Mouse (Mus musculus): Measurements from ENCODE around the gene Zc3h13.

The Zc3h13 gene

GRCm38 (mm10) chr14:75328062-75328461 lies 43.9 kb downstream of the Zc3h13 start:
- DNase-seq, result no peak

GRCm38 (mm10) chr14:75330621-75331020 lies 46.4 kb downstream of the Zc3h13 start:
- no peak for DNase-seq

DNA sequence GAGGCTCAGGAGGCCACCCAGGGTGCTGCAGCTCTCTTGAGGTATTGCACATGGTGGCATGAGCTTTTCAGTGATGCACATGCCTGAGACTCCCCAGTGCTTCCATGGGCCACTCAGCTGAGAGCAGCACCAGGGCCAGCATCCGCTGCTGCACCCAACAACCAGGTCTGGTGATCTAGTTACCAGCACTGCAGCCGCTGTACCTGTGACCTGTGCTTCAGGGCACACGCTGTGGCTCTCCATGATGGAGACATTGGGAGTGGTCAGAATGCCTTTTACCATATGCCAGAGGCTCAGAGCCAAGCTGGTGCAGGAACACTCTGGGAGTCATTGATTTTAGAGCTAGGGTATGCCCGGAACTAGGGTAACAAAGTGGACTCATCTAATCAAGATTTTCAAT lies 50.1 kb downstream of the Zc3h13 start:
- no peak for DNase-seq

DNA sequence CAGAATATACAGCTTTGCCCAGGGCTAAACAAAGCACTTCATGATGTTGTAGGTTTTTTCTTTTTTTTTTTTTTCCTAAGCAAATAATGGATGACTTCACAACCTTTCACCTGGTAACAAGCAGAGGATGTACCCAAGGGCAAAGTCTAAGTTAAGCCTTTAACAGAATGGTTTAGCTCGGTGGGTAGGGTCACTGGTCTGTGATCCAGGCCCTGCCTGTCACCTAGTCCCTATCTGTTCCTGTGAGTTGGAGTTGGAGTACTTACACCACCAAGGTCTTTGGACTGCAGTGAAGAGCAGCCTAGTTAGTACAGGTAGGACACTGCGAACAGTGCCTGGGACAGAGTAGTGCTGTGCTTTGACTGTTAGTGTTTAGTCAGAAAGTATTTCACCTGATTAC lies 53.7 kb downstream of the Zc3h13 start:
- DNase-seq, result no peak

GRCm38 (mm10) chr14:75346041-75346440 lies 61.9 kb downstream of the Zc3h13 start:
- no peak for DNase-seq

DNA sequence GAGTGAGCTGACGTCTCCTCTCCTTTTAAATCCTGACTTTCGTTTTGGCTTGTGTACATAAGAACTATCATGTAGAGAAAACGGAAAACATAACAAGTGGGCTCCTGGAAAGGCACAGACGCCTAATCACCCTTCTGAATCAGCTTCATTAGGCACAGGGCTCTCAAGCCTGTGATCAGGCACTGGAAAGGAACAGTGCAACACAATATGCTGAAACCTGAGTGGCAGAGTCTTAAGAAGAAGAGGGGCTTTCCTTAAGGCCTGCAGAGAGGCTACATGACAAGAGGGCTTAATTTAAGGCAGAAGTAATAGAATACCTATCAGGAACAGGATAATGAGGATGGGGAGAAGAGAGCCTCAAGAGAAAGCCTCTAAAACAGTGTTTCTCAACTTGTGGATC lies 67.5 kb downstream of the Zc3h13 start:
- DNase-seq, result no peak

DNA sequence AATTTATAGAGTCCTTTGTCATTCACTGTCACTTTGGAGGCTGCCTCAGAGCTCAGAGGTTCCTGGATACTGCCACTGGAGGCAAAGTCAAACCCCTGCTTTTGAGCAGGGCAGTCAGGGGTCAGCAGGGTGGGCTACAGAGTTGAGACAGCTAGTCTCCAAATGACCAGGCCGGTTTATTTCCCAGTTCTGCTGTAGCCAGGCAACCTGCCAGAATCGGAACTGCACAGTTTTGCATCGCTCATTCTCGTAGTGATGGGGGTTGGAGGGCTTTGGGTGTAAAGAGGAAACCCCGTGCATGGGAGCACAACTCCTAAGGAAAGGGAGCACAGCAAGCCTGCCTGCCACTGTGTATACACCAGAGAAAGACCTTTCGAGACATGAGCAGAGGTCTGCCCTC lies 79.1 kb downstream of the Zc3h13 start:
- DNase-seq, result no peak

DNA sequence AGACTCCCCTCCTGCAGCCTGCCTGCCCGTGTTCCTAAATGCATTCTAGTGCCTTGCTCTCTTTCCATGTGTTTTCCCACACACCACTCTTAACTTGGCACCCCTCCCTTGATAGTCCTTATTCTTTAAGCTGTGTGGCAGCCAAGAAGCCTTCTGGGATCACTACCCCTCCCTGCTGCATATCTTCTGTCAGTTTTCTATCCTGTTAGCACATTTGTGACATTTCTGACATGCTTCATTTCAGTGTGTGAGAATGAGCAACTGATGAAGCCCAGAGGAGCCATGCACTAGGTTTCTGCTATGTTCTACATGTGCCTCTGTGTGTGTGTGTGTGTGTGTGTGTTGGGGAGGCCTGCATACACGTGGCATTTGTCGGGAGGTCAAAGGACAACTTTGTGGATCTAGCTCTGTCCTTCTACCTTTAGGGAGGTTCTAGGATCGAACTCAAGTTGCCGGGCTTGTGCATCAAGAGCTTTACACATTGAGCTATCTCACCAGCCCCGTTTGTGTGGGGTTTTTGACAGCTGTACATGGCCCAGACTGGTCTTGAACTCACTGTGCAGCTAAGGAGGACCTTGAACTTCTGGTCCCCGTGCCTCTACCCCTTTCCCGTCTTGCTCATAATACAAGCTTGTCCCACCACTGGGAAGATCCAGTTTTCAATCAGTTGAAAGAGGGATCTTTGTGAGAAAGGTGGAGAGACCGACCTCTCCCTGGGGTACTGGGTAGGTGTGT lies 81.3 kb downstream of the Zc3h13 start:
- DNase-seq, result no peak

- no peak for DNase-seq
These were observed 82.6 kb downstream of the Zc3h13 start for GRCm38 (mm10) chr14:75366741-75367140.

DNA sequence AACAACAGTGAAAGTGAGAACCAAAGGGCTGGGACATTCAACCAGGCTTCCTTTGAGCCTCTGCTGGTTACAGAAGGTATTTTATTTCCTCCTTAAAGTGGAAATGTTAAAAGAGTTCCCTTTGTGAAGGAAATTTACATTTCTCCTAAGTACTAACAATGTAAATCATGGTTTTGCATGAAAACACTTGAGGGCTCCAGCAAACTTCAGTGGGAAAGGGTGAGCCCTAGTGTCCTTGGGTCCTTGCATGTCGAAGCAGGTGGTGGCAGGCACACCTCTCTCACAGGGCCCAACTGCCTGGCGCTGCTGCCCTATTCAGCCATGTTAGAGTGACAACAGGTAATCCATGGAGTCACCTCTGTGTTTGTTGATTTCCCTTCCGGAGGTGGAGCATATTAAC lies 83.3 kb downstream of the Zc3h13 start:
- DNase-seq, result no peak

- DNase-seq, result no peak
These were observed 85.7 kb downstream of the Zc3h13 start for GRCm38 (mm10) chr14:75369880-75370279.

- DNase-seq, result no peak
These were observed 90.9 kb downstream of the Zc3h13 start for GRCm38 (mm10) chr14:75375006-75375598.

GRCm38 (mm10) chr14:75376256-75376655 lies 92.1 kb downstream of the Zc3h13 start:
- no peak for DNase-seq

DNA sequence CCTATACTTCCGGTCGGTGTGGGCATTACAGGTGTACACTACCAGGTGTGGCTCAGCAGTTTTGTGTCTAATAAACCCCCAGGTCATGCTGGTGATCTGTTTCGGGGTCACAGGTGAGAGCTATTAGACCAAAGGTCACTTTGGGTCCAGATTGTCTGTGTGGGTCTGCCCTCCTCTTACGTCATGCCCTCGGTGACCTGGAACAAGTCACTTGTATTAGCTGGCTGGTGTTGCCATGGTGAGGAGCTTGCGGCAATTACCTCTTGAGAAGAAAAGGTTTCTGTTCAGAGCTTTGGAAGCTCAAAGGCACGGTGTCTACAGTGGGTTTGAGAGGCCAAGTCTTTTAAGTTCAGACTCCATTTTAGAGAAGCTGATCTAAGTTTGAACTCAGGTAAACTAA lies 93.4 kb downstream of the Zc3h13 start:
- peak; percentile 7 to 17 for DNase-seq
